Mouse (Mus musculus): Measurements from ENCODE around the gene Dennd1c. TPM values are rescaled to one million over a fixed set of nuclear protein-coding genes. Genes with fewer than 3 reads are reported as not detected.

The Dennd1c gene
- total and polyA plus RNA-seq, 3 experiments: 6.8 to 33.9 (median 9.7) TPM

DNA sequence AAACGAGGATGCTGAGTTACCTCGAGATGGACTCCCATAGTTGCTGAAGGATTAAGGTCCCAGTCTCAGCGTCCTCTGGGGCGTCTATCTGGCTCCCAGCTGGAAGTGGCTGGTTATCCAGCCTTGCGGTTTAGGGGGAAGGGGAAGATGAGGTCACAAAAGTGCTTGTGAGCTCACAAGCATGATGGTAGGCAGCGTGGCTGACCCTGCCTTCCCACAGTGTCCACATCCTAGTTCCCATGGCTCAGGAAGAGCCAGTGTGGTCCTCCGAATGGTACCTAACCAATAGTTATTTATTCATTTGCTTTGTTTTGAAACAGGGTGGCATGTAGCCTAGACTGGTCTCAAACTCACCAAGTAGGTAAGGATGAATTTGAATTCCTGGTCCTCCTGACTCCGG lies 36.8 kb downstream of the Dennd1c start, which contains the start of gene Slc25a41:
TSS of gene Slc25a41 (minus strand) at position 101 of the 400 bp plus-strand sequence.
- H3K36me3 ChIP-seq (replicated peaks in 1 of 2; ENCODE audit: control insufficient read depth in 1 of 2, insufficient read depth in 1 of 2, low read length in 1 of 2): peaks cover 16 to 21% of the 10 kb centered on the region in 2 experiments
- no peak within 1 kb of the TSS for H3K4me2 ChIP-seq (ENCODE audit: insufficient read depth, low read depth, poor library complexity, severe bottlenecking)
- in situ Hi-C loops (cut with MboI; ENCODE audit: low pct_ligation_motif_present, low pct_unique_long_range_greater_than_20kb, low sequenced_read_pairs) (no loop called here), dilution Hi-C loops (cut with MboI; ENCODE audit: extremely low pct_ligation_motif_present, extremely low pct_unique_long_range_greater_than_20kb, low sequenced_read_pairs) (no loop called here)
- DNase-seq (ENCODE audit: extremely low read depth): no peak
- H3K9me3 ChIP-seq (replicated peaks; ENCODE audit: low read length): no peaks in the 10 kb centered on the region
- H3K79me2 ChIP-seq (replicated peaks; ENCODE audit: control insufficient read depth, extremely low read depth, insufficient read depth, poor library complexity, severe bottlenecking): no peaks in the 10 kb centered on the region
- no peak within 1 kb of the TSS for H3K27ac ChIP-seq (ENCODE audit: insufficient read depth, low read depth)
- no peak for TF ChIP-seq MAZ (IDR thresholded peaks at IDR 0.05; ENCODE audit: low read depth, low read length)
- TF ChIP-seq KAT2A (IDR thresholded peaks at IDR 0.05; ENCODE audit: insufficient replicate concordance, low read length): no peak
- TF ChIP-seq POLR2A (IDR thresholded peaks at IDR 0.05; ENCODE audit: low read depth, low read length): no peak
- no peak for TF ChIP-seq ETS1 (conservative IDR thresholded peaks at IDR 0.05; ENCODE audit: low read depth, low read length)
- TF ChIP-seq TCF12 (IDR thresholded peaks at IDR 0.05; ENCODE audit: low read depth, low read length): no peak
- TF ChIP-seq SMC3 (IDR thresholded peaks at IDR 0.05; ENCODE audit: low read depth, low read length): no peak
- no peak for TF ChIP-seq MEF2A (IDR thresholded peaks at IDR 0.05; ENCODE audit: borderline replicate concordance, low read depth, low read length)
- no peak for TF ChIP-seq GABPA (IDR thresholded peaks at IDR 0.05; ENCODE audit: insufficient replicate concordance, low read depth, low read length)
- no peak for TF ChIP-seq CHD2 (IDR thresholded peaks at IDR 0.05; ENCODE audit: low read length)
- TF ChIP-seq ZNF384 (IDR thresholded peaks at IDR 0.05; ENCODE audit: low read depth, low read length): no peak
- no peak for TF ChIP-seq EP300 (IDR thresholded peaks at IDR 0.05; ENCODE audit: low read length)
- no peak for TF ChIP-seq NRF1 (IDR thresholded peaks at IDR 0.05; ENCODE audit: low read depth, low read length)
- no peak for TF ChIP-seq E2F4 (IDR thresholded peaks at IDR 0.05; ENCODE audit: insufficient replicate concordance, low read depth, low read length)
- no peak for TF ChIP-seq USF1 (IDR thresholded peaks at IDR 0.05; ENCODE audit: low read depth, low read length)
- no peak for TF ChIP-seq JUN (IDR thresholded peaks at IDR 0.05; ENCODE audit: insufficient read depth, low read depth, low read length)
- TF ChIP-seq BHLHE40 (IDR thresholded peaks at IDR 0.05; ENCODE audit: low read depth, low read length): no peak
- TF ChIP-seq MAX (IDR thresholded peaks at IDR 0.05; ENCODE audit: low read length): no peak
- TF ChIP-seq IRF4 (IDR thresholded peaks at IDR 0.05; ENCODE audit: low read depth, low read length): no peak
- no peak for TF ChIP-seq MAFK (IDR thresholded peaks at IDR 0.05; ENCODE audit: insufficient replicate concordance, low read length)
- no peak within 1 kb of the TSS for H3K4me3 ChIP-seq (replicated peaks in 1 of 3; ENCODE audit: low read depth in 2 of 3, low read length in 2 of 3, poor library complexity in 1 of 3)
- H3K4me1 ChIP-seq (ENCODE audit: control insufficient read depth in 1 of 2, insufficient read depth in 2 of 2): peaks cover 0 to 6% of the 10 kb centered on the region in 2 experiments; a peak in 2 of 4 replicates
- H3K27me3 ChIP-seq (replicated peaks): no peaks in the 10 kb centered on the region
- H3K9ac ChIP-seq (ENCODE audit: insufficient read depth, low read depth): no peak within 1 kb of the TSS

DNA sequence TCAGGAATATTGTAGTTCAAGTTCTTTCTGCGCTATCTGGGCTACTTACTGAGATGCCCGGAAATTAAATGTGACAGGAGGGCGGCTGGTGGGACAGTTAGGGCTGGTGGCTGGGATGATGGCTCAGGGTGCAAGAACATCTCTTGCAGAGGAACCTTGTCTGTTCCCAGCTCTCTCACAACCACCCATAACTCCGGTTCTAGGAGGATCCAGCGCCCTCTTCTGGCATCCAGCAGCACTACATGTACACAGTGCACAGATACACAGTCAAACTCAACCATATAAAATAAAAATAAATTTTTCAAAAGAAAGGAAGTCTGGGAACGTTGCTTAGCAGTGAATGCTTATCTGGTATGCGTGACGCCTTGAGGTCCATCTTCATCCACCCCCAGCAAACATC lies 39.3 kb downstream of the Dennd1c start:
- Histone ChIP-seq H3K36me3 (replicated peaks in 1 of 2; ENCODE audit: control insufficient read depth in 1 of 2, insufficient read depth in 1 of 2, low read length in 1 of 2) (no peaks in the 10 kb centered on the region), H3K79me2 (replicated peaks; ENCODE audit: control insufficient read depth, extremely low read depth, insufficient read depth, poor library complexity, severe bottlenecking) (no peaks in the 10 kb centered on the region), H3K27me3 (replicated peaks) (no peaks in the 10 kb centered on the region), H3K4me3 (replicated peaks in 1 of 3; ENCODE audit: low read depth in 2 of 3, low read length in 2 of 3, poor library complexity in 1 of 3) (no peak overlapping the region), H3K4me2 (ENCODE audit: insufficient read depth, low read depth, poor library complexity, severe bottlenecking) (no peak overlapping the region), H3K9ac (ENCODE audit: insufficient read depth, low read depth) (no peak overlapping the region), H3K27ac (ENCODE audit: insufficient read depth, low read depth) (no peak overlapping the region), H3K9me3 (replicated peaks; ENCODE audit: low read length) (no peaks in the 10 kb centered on the region), H3K4me1 (ENCODE audit: control insufficient read depth in 1 of 2, insufficient read depth in 2 of 2) (peaks cover 0 to 12% of the 10 kb centered on the region in 2 experiments; a peak in 2 of 4 replicates)
- dilution Hi-C loops (cut with MboI; ENCODE audit: extremely low pct_ligation_motif_present, extremely low pct_unique_long_range_greater_than_20kb, low sequenced_read_pairs) (no loop called here), in situ Hi-C loops (cut with MboI; ENCODE audit: low pct_ligation_motif_present, low pct_unique_long_range_greater_than_20kb, low sequenced_read_pairs) (no loop called here)
- TF ChIP-seq EP300 (IDR thresholded peaks at IDR 0.05; ENCODE audit: low read length): no peak
- TF ChIP-seq CHD1 (IDR thresholded peaks at IDR 0.05; ENCODE audit: low read depth, low read length): no peak
- no peak for TF ChIP-seq ETS1 (conservative IDR thresholded peaks at IDR 0.05; ENCODE audit: low read depth, low read length)
- TF ChIP-seq CTCF (conservative IDR thresholded peaks at IDR 0.05 in 1 of 2, IDR thresholded peaks at IDR 0.05 in 1 of 2; ENCODE audit: low read depth in 2 of 2, low read length in 2 of 2): peak in 1 of 2 experiments; percentile 29; a peak in 1 of 4 replicates
- no peak for TF ChIP-seq NELFE (IDR thresholded peaks at IDR 0.05; ENCODE audit: low read depth, low read length)
- no peak for TF ChIP-seq JUND (conservative IDR thresholded peaks at IDR 0.05; ENCODE audit: low read depth, low read length)
- no peak for DNase-seq (ENCODE audit: extremely low read depth)
